Mouse (Mus musculus) embryonic facial prominence, embryonic 14.5 days (tissue): ENCODE measurements around the gene Dnal4. TPM values are rescaled to one million over a fixed set of nuclear protein-coding genes. Genes with fewer than 3 reads are reported as not detected.

Source experiments
- ATAC-seq: fragments of 200-750 bp; cut with Nextera tagmentation; 2 replicates; pipeline ENCODE4 v1.8.0; 2017; ENCODE audit warnings: low read depth, moderate number of reproducible peaks, moderate TSS enrichment
- DNase-seq: peaks from one replicate; pipeline ENCODE4 v3.0.0-alpha.2; 2015; ENCODE audit warnings: low spot score
- H3K27ac ChIP-seq: fragments of 300-500 bp; sonication (generic); replicated peaks from 2 replicates; pipeline ENCODE4 v1.5.1; 2014; ENCODE audit warnings: low read depth, mild to moderate bottlenecking, low read length, moderate library complexity
- H3K27me3 ChIP-seq: fragments of 300-500 bp; sonication (generic); replicated peaks from 2 replicates; pipeline ENCODE4 v1.6.1; 2014; ENCODE audit warnings: low read length; ENCODE audit not compliant: control insufficient read depth, insufficient read depth
- H3K36me3 ChIP-seq: fragments of 300-500 bp; sonication (generic); 2 replicates; pipeline ENCODE4 v1.6.1; 2014; ENCODE audit warnings: low read length, mixed read lengths; ENCODE audit not compliant: control insufficient read depth, insufficient read depth
- H3K4me1 ChIP-seq: fragments of 300-500 bp; sonication (generic); 2 replicates; pipeline ENCODE4 v1.6.1; 2014; ENCODE audit warnings: antibody characterized with exemption, low read length; ENCODE audit not compliant: control insufficient read depth, insufficient read depth
- H3K4me2 ChIP-seq: fragments of 300-500 bp; sonication (generic); 2 replicates; pipeline ENCODE4 v1.6.1; 2014; ENCODE audit warnings: low read depth, mild to moderate bottlenecking, low read length, moderate library complexity, mixed read lengths
- H3K4me3 ChIP-seq: fragments of 300-500 bp; sonication (generic); 2 replicates; pipeline ENCODE4 v1.5.1; 2014; ENCODE audit warnings: low read depth, mild to moderate bottlenecking, low read length
- H3K9ac ChIP-seq: fragments of 300-500 bp; sonication (generic); 2 replicates; pipeline ENCODE4 v1.6.1; 2014; ENCODE audit warnings: low read depth, mild to moderate bottlenecking, low read length, moderate library complexity, mixed read lengths
- H3K9me3 ChIP-seq: fragments of 300-500 bp; sonication (generic); 2 replicates; pipeline ENCODE4 v1.6.1; 2016; ENCODE audit warnings: low read length; ENCODE audit not compliant: control insufficient read depth
- WGBS: fragments of 180-500 bp; shearing (Covaris S2); extraction: QIAGEN DNeasy Blood & Tissue Kit; methylation state at CpG from one replicate; pipeline ENCODE4 v1.1.7; 2014; 5-methylcytosine and 5-hydroxymethylcytosine counted together
- polyA plus RNA-seq: library from polyadenylated mRNA; unstranded; fragments of >200 nt; fragmentation: Nextera tagmentation; extraction: Ambion mirVana; gene quantifications from 2 replicates; pipeline ENCODE4 v1.2.1, GENCODE M21; 2014

Dnal4 gene
- polyA plus RNA-seq, 1 experiment from 2014 or later = 50.0 TPM

DNA sequence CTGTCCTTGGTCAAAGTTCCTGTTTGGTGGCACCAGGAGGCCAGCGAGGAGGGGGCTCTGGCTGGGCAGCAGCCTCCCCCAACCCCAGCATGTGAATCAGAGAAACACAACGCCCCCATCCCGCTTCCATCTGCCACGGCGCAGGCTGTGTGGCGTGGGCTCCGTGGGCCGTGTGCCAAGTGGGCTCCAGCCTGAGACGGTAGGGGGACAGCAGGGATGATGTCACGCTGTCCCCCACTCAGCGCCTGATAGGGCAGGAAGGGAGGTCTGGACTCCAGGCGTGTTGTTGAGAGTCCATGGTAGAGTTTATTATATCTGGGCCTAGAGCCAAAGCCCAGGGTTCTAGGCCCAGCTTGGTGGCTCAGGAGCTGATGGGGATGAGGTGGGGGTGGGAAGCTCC is 18.6 kb upstream of the Dnal4 start:
- H3K36me3 ChIP-seq = no peaks in the 10 kb centered on the region
- no peaks in the 10 kb centered on the region for H3K27me3 ChIP-seq
- H3K9ac ChIP-seq = no peak overlapping the region
- no peak overlapping the region for H3K4me3 ChIP-seq
- no peak for DNase-seq
- no peaks in the 10 kb centered on the region for H3K9me3 ChIP-seq
- no peak for ATAC-seq
- H3K27ac ChIP-seq = no peak overlapping the region
- no peak overlapping the region for H3K4me2 ChIP-seq
- 79% methylated on average over 12 of the region's 12 CpGs for WGBS
- H3K4me1 ChIP-seq = no peaks in the 10 kb centered on the region

DNA sequence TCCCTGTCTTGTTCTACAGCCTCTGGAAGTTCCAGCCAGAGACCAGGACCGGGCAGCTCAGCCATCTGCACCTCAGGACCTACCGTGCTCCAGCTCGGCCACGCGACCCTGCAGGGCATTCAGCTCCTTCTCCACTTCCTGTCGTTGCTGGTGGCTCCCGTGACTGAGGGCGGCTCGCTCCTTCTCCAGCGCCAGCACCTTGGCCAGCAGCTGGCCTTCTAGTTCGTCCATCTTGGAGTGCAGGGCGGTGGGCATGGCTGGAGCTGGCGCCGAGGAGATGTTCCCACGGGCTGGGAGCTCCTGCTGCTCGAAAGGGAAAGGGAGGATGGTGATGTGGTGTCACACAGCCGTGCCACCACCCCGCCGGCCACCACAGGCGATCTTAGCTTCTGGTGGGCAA is 16.5 kb upstream of the Dnal4 start:
- WGBS = 25% methylated on average over 16 of the region's 20 CpGs
- H3K36me3 ChIP-seq = no peaks in the 10 kb centered on the region
- DNase-seq = no peak
- H3K9ac ChIP-seq = no peak overlapping the region
- no peak overlapping the region for H3K4me2 ChIP-seq
- no peaks in the 10 kb centered on the region for H3K4me1 ChIP-seq
- no peaks in the 10 kb centered on the region for H3K9me3 ChIP-seq
- no peak overlapping the region for H3K4me3 ChIP-seq
- no peak overlapping the region for H3K27ac ChIP-seq
- H3K27me3 ChIP-seq = no peaks in the 10 kb centered on the region
- ATAC-seq = no peak

DNA sequence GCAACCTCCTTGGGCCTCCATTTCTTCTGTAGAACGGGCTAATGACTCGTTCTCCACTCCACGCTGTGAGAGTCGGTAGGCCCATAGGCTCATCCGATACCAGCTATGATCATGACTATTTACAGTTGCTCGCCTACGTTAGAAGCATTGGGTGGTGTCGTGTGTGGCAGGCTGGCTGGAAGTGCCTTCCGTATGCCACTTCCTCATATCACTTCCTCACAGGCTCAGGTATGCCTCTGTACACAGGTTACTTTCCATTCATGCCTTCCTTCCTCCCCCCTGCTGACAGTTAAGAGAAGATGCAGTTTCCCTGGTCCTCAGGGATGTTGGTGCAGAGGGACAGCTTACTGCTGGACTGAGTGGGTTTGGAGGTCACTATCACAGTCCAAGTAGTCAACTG is 15.4 kb upstream of the Dnal4 start:
- 93% methylated on average over 9 of the region's 9 CpGs for WGBS
- Histone ChIP-seq H3K27ac (no peak overlapping the region), H3K9ac (no peak overlapping the region), H3K4me1 (no peaks in the 10 kb centered on the region), H3K9me3 (no peaks in the 10 kb centered on the region), H3K27me3 (no peaks in the 10 kb centered on the region), H3K4me3 (no peak overlapping the region), H3K4me2 (no peak overlapping the region), H3K36me3 (no peaks in the 10 kb centered on the region)
- no peak for DNase-seq
- ATAC-seq = no peak

DNA sequence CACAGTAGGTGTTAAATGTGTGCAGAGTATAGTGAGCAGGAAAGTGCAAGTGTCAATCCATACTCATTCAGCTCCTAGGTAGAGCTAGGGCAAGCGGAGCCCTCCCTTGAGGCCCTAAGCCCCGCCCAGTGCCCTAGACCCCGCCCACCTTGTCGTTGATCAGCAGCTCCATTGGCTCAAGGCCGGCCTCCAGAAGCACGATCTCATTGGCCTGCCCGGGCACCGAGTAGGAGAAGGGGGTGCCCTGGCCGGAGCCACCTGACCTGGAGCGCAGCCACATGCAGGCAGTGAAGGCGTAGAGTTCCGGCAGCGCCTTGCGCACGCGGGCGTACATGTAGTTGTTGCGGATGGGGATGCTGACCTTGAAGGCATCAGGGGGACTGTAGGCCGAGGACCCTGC is 14.8 kb upstream of the Dnal4 start:
- no peaks in the 10 kb centered on the region for H3K9me3 ChIP-seq
- no peaks in the 10 kb centered on the region for H3K36me3 ChIP-seq
- no peaks in the 10 kb centered on the region for H3K27me3 ChIP-seq
- 28% methylated on average over 19 of the region's 19 CpGs for WGBS
- no peak for DNase-seq
- no peak overlapping the region for H3K4me3 ChIP-seq
- no peak overlapping the region for H3K4me2 ChIP-seq
- no peaks in the 10 kb centered on the region for H3K4me1 ChIP-seq
- H3K27ac ChIP-seq = no peak overlapping the region
- ATAC-seq = no peak
- no peak overlapping the region for H3K9ac ChIP-seq

DNA sequence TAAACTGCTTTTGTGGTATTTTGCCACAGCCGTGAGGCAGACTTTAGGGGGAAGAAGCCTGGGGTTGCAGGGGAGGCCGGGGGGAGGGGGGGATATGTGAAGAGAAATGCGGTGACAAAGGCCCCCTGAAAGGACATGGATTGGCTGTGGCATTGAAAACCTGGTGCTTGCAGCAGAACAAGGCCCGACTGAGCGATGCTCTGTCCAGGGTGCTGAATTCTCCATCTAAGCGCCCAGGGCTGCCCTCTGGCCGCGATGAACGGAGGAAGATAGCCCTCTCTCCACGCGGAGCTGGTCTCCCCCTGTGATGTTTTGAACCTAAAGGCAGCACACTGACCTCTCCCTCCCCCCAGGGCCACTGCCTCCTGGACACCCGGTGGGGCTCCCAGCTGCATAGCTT is 13.9 kb upstream of the Dnal4 start:
- H3K27me3 ChIP-seq = no peaks in the 10 kb centered on the region
- ATAC-seq (no peak), DNase-seq (peak; percentile 74)
- no peak overlapping the region for H3K9ac ChIP-seq
- H3K27ac ChIP-seq = no peak overlapping the region
- no peak overlapping the region for H3K4me3 ChIP-seq
- H3K4me2 ChIP-seq = no peak overlapping the region
- no peaks in the 10 kb centered on the region for H3K36me3 ChIP-seq
- no peaks in the 10 kb centered on the region for H3K4me1 ChIP-seq
- no peaks in the 10 kb centered on the region for H3K9me3 ChIP-seq
- 6% methylated on average over 6 of the region's 12 CpGs for WGBS

DNA sequence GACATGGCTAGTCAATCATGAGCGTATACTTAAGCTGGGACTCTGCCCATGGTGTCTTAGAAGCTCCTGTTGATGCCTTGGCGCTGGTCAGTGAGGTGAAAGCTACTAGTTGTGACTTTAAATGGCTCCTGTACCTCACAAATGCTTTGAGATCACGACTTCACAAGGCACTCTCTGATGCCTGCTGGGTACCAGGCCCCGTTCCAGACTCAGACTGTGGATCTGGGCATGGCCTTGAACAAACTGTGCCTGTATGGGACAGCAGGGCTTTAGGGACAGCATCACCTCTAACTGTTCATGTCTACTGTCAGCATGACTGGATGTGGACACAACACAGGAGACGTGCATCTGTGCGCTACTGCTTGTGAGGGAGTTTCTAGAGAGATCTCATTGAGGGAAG is 13.3 kb upstream of the Dnal4 start:
- H3K9me3 ChIP-seq = no peaks in the 10 kb centered on the region
- H3K27me3 ChIP-seq = no peaks in the 10 kb centered on the region
- H3K4me3 ChIP-seq = no peak overlapping the region
- H3K4me1 ChIP-seq = no peaks in the 10 kb centered on the region
- no peak for DNase-seq
- H3K9ac ChIP-seq = no peak overlapping the region
- 76% methylated on average over 6 of the region's 6 CpGs for WGBS
- H3K27ac ChIP-seq = no peak overlapping the region
- H3K36me3 ChIP-seq = no peaks in the 10 kb centered on the region
- no peak for ATAC-seq
- H3K4me2 ChIP-seq = no peak overlapping the region

DNA sequence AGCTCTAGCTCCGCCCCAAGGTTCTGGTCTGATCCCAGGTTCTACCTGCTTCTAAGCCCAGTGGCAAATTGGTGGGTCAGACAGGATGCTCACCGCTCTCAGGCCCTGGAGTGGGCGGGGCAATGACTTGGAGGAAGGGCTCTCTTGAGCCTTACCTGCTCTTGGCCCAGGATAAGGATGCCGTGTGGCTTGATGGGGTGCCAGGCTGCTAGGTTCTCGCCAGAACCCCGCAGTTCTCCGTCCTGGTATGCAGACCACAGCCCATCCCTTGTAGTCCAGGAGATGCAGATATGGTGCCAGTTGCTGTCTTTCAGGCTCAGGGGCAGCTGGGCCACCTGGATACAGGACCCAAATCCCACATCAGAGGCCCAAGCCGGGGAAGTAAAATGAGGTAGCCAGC is 12.5 kb upstream of the Dnal4 start:
- DNase-seq (no peak), ATAC-seq (no peak)
- H3K27me3 ChIP-seq = no peaks in the 10 kb centered on the region
- no peaks in the 10 kb centered on the region for H3K4me1 ChIP-seq
- H3K36me3 ChIP-seq = no peaks in the 10 kb centered on the region
- H3K4me3 ChIP-seq = no peak overlapping the region
- no peak overlapping the region for H3K27ac ChIP-seq
- no peak overlapping the region for H3K4me2 ChIP-seq
- WGBS = 58% methylated on average over 8 of the region's 8 CpGs
- H3K9ac ChIP-seq = no peak overlapping the region
- H3K9me3 ChIP-seq = no peaks in the 10 kb centered on the region

DNA sequence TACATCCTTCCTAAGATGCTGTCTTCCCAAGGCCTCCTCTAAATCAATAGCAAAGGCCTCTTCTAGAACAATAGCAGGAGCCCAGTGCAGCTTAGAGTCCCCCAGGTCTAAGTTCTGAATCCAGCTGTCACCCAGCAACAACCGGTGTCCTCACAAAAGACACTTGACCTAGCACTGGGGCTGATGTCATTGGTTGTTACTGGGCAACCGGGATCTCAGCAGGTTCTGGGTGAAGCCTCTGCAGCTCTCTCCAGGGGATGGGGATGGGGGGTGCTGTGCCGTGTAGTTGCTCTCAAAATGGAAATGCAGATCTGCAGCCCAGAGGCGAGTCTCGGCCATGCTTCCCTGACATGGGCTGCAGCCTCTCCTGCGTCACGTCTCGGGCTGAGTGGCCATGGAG is 10.2 kb upstream of the Dnal4 start:
- DNase-seq = no peak
- Histone ChIP-seq H3K27me3 (no peaks in the 10 kb centered on the region), H3K9me3 (no peaks in the 10 kb centered on the region), H3K4me3 (no peak overlapping the region), H3K4me2 (no peak overlapping the region), H3K4me1 (no peaks in the 10 kb centered on the region), H3K9ac (no peak overlapping the region), H3K36me3 (no peaks in the 10 kb centered on the region), H3K27ac (no peak overlapping the region)
- no peak; the same call in 1 of the 2 replicates for ATAC-seq
- 56% methylated on average over 8 of the region's 8 CpGs for WGBS

DNA sequence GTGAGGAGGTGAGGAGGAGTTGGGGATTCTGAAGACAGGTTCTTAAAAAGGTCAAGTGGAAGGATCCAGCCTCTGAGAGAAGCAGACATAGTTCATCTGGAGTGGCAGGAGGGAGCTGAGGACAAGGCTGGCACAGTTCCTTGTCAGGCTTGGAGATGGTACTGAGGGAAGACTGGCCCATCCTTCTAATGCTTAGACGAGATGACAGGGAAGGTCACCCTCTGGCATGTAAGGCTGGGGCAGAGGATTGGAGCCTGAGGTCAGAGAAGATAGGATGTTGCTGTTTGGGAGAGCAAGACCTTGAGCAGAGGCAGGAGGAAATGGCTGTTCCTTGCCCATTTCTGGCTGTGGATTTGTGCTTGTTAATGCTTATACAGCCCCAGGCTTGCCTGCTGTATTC is 7.4 kb upstream of the Dnal4 start:
- H3K4me2 ChIP-seq = no peak overlapping the region
- H3K36me3 ChIP-seq = no peaks in the 10 kb centered on the region
- no peak overlapping the region for H3K4me3 ChIP-seq
- DNase-seq (no peak), ATAC-seq (no peak)
- no peak overlapping the region for H3K27ac ChIP-seq
- no peak overlapping the region for H3K9ac ChIP-seq
- WGBS = 54% methylated on average over 1 of the region's 1 CpGs
- H3K9me3 ChIP-seq = no peaks in the 10 kb centered on the region
- H3K27me3 ChIP-seq = no peaks in the 10 kb centered on the region
- no peaks in the 10 kb centered on the region for H3K4me1 ChIP-seq
